Mouse (Mus musculus) layer of hippocampus, postnatal 10 days (tissue): ENCODE measurements around the gene Gm20671. TPM values are rescaled to one million over a fixed set of nuclear protein-coding genes. Genes with fewer than 3 reads are reported as not detected.
"Not testable (repeated sequence)": the region's sequence is repeated elsewhere in the genome, so short reads cannot be mapped to it uniquely, and the experiment has no call there.

Experiments
- DNase-seq, 2 experiments: peaks; one replicate each; pipeline ENCODE4 v3.0.0; 2021; ENCODE audit warnings: low spot score in 2 of 2
- long read RNA-seq: library from polyadenylated mRNA; stranded (forward); transcript quantifications from one replicate; pipeline ENCODE4 v2.0.0, GENCODE M21; 2023
- total RNA-seq, 2 experiments: library from RNA; stranded (reverse); gene quantifications; 2 replicates each; pipeline ENCODE4 v1.2.3; 2021

The Gm20671 gene
- total RNA-seq, result not detected
- long read RNA-seq, partial matches to known transcripts, result 0 of 12 reads
- long read RNA-seq, other reads (novel, unspliced or antisense), result 12 of 12 reads

DNA sequence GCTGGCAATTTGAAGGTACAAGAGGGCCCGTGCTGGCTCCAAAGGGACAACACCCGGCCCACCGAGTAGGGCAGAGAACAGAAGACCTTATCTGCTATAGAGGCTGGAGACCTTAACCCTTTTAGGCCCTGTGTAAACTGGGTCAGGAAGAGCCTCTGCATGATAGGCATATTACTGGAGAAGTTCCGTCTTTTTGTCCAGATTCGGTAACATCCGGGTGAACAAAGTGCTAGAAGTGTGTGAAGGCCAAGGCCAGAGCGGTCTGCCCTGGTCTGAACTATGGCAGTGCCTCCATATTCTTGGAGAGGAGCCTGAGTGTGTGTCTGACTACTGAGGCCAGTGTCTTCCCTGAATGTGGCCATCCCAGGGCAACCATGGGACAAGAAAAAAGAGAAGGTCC lies at the start of gene Gm20671:
Gene Gm20671 (minus strand): TSS at position 101 of the 400 bp plus-strand sequence.
- DNase-seq, result no peak

DNA sequence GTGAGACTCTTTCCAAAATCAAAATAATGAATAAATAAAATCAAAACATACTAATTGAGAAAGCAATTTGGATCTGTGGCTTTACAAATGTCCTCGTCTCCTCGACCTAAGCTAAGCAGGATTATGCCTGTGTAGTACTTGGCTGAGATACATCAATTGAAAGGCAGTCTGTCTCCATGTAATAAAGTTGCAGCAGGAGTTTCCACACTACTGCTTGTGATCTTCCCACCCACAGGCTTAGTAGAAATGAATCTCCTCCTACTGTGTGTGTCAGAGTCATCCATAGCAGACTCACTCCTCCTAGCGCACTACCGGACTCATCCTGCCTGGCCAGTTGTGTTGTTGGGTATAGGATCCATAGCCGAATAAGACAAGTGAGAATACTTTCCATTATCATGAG lies 45.4 kb upstream of the Gm20671 start:
- DNase-seq, result no peak

DNA sequence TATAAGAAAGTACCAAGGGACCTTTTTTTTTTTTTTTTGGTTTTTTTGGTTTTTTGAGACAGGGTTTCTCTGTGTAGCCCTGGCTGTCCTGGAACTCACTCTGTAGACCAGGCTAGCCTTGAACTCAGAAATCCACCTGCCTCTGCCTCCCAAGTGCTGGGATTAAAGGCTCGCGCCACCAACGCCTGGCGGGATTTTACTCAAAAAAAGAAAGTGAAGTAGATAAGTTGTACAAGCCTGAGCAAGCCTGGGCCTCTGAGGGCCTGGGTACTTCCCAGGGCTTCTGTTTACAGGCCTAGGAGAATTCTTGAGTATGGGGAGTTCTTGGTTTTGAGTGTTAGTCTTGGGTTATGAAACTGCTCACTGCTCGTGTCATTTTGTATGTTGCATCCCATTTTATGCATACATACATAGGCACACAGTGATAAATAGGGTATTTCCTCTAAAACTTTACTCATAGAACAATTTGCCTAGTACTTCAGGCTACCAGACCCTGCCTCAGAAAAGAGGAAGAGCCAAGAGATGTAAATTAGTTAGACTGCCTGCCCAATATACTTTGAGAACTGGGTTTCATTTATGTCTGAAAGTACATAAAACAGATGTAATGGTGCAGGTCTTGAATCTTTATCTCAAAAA lies 42.6 kb upstream of the Gm20671 start:
- no peak for DNase-seq

DNA sequence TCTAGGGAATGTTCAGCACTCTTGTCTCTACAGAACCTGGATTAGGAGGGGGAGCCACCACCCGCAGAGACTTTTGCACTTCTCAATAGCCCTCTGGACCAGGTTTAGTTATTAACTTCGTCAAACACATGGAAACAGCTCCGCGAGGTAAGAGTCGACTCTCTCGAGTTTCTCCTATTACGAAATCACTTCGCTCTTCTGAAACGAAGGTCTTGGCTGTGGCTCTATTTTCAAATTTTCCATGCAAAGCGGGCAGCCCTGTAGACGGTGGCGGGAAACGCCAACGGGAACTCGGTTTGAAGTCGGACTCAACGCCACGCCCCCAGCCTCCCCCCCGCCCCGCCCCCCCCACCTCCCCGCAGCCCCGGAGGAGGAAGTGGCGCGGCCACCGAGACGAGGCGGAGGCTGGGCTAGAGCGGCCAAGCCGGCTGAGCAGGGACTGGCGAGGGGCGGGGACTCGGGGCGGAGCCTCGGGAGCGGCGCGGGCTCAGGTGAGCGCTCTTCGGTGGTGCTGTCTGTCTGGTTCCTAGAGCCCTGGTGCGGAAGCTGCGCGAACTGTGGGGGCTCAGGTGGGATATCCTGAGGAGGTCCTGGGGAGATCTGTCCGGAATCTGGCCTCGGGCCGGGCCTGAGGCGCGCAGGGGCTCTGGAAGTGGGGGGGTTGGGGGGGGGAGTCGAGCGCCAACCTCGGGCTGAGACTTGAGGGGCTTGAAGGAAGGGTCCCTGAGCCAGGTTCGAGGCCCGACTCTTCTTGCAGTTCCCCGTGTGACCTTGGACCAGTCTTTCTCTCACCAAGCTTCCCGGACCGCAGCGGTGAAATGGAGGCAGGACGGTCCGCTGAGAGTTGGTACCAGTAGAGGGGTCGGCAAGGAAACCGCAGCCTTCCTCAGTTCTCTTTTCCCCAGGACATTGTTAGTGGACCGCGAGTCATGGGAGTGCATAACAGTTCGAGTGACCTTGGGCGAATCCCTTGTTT lies 36.6 kb upstream of the Gm20671 start, which contains the start of gene Depdc5:
Gene Depdc5 (plus strand): TSS at position 449 of the 976 bp plus-strand sequence.
- DNase-seq, result peak; percentile 84 to 90

DNA sequence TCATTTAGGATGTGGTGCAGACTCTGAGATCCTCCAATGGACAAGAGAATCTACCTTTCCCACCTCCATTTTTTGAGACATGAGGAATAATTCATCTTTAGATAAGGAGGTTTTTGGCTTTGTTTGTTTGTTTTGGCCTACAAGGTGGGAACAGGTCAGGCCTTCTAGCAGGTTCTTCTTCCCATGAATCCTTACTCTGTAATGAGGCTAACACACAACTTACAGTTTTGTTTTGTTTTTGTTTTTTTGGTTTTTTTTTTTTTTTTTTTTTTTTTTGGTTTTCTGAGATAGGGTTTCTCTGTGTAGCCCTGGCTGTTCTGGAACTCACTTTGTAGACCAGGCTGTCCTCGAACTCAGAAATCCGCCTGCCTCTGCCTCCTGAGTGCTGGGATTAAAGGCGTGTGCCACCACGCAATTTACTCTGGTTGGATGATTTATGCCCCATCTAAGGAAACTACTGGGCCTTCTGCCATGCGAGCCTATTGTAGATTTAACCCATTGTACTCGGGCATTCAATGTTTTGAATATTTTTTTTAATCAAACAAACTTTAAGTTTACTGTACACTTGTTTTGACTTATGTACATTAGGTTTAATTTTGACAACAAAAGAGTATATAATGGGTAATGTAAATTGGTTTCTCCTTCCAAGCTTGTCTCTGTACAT lies 35.7 kb upstream of the Gm20671 start:
- DNase-seq, result no peak

DNA sequence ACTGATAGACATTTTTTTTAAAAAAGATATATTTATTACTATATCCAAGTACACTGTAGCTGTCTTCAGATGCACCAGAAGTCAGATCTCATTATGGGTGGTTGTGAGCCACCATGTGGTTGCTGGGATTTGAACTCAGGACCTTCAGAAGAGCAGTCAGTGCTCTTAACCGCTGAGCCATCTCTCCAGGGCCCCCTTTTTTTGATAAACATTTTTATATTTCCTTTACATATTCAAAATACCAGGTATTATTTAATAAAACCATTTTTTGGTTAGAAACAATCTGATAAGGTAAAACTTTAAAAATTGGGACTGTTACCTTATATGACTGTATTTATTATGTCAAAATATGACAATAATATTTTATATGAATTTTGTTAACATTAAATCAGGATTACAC lies 34.2 kb upstream of the Gm20671 start:
- DNase-seq, result no peak

DNA sequence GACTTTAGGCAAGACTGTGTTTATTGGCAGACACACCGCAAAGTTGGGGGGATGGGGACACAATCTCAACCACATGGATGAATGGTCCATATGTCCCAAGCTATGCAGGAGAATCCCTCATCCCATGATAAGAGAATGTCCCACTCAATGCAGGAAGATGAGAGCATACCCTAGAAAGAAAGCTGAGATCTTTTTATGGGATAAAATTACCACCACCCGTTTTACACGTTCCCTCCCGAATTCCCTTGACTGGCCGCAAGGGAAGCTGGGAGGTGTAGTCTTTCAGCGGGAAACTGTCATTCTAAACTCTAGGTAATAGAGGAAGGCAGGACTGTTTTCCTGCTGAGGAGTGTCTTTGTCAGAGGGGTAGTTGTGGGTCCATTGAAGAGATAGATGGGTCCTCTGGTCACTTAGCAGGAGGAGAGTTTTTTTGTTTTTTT lies 30.9 kb upstream of the Gm20671 start:
- peak; percentile 37 to 47 for DNase-seq

DNA sequence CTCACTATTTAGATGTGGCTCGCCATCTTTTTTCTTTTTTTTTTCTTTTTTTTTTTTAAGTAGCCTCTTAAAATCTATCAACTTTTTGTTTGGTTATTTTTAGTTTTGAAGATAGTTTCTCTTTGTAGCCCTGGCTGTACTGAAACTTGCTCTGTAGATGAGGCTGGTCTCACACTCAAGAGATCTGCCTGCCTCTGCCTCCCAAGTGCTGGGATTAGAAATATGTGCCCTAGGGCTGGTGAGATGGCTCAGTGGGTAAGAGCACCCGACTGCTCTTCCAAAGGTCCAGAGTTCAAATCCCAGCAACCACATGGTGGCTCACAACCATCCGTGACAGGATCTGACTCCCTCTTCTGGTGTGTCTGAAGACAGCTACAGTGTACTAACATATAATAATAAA lies 28.4 kb upstream of the Gm20671 start:
- DNase-seq, result not testable (repeated sequence)

DNA sequence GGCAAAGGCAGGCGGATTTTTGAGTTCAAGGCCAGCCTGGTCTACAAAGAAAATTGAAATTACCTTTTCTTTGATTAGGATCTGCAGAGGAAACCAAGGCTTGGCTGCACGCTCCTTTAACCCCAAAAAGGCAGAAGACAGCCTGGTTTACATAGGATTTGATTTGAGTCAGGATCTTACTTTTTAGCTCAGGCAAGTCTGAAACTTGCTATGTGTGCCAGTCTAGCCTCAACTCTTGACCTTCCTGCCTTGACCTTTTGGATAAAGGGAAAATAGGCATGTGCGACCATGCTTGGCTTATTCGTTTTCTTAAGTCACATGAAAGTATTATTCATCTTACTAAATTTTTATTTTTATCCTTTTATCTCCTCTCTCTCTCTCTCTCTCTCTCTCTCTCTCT lies 27.9 kb upstream of the Gm20671 start:
- no peak for DNase-seq

DNA sequence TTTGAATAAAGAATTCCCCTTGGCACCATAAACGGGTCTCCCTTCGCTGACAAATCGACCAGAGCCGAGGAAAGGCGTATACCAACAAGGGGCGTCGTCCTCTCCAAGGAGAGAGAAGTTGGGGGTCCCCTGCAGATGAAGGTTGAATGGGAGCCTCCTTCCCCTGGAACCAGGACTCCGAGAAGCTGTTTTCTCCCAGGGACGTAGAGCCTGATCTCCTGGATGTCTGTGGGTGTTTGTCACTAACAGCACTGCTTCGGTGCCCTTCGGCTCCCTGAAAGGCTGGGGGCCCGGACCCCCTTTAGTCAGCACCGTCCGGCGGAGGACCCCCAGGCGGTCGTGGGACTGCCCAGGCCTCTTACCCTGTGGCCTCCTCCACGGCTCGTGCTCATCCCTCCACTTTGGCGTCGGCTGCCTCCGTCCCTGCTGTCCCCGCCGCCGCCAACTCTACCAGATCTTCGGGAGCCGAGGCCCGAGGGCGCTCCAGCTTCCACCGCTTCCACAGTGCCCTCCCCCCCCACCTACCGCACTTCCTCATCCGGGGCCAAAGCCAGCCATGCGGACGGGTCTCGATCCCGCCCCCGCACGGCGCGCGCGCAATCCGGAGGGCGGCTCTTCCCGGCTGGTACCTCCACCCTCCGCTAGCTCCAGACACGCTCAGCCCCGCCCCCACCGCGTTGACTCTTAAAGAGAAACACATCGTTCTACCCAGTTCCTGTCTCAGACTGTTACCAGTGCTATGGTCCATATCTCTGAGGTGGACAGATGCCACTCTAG lies 27.0 kb upstream of the Gm20671 start, which contains the start of gene Prr14l:
Gene Prr14l (minus strand): TSS at position 526 of the 777 bp plus-strand sequence.
- peak; percentile 100 for DNase-seq

DNA sequence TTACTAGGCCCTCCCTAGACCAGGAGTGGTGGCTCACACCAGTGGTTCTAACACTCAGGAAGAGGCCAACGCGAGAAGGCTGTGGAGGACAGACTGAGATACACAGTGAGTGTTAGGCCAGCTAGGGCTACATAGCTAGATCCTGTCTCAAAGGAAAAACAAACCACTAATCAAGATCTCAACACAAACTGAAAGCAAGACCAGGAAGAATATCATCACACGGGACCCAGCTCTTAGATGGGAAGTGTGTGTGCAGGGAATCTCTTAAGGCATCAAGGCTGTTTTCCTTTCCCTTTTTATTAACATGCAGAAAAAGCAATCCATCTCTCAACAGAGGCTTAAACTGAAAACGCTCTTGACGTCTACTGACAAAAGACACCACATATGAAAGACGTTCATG lies 25.1 kb upstream of the Gm20671 start:
- no peak for DNase-seq

DNA sequence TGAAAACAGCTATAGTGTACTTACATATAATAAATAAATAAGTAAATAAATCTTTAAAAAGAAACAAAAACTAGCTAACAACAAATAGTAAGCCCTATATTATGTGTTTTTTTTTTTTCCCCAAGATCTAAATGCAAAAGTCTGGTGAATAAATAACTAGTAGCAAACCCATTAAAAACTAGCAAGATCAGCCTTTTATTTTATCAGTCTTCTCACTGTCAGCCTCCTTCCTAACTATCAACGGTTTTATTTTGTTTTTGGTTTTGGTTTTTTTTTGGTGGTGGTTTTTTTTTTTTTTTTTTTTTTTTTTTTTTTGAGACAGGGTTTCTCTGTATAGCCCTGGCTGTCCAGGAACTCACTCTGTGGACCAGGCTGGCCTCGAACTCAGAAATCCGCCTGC lies 22.7 kb upstream of the Gm20671 start:
- DNase-seq, result not testable (repeated sequence)

DNA sequence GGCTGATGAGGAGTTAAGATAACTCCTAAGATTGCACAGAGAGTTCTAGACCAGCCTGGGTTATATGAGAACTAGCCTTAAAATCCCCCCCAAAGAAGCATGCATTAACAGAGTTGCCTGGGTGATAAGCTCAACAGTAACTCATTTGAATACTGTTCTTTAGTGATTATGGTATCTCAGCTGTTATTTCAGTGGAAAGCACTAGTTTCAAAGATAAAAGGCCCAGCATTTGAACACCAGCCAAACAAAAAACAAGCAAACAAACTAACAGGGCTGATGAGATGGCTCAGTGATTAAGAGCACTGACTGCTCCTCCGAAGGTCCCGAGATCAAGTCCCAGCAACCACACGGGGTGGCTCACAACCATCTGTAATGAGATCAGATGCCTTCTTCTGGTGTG lies 22.3 kb upstream of the Gm20671 start:
- no peak for DNase-seq

DNA sequence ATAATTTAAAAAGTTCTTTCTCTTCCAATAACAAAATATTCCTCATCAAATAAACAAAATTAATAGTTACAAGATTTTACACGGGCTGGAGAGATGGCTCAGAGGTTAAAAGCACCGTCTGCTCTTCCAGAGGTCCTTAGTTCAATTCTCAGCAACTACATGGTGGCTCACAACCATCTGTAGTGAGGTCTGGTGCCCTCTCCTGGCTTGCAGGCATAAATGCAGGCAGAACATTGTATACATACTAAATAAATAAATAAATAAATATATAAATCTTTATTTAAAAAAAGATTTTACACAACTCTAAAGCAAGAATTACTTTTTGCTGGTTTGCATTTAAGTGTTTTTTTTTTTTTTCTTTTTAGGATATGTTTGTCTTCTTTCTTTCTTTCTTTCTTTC lies 13.1 kb upstream of the Gm20671 start:
- DNase-seq, result no peak

DNA sequence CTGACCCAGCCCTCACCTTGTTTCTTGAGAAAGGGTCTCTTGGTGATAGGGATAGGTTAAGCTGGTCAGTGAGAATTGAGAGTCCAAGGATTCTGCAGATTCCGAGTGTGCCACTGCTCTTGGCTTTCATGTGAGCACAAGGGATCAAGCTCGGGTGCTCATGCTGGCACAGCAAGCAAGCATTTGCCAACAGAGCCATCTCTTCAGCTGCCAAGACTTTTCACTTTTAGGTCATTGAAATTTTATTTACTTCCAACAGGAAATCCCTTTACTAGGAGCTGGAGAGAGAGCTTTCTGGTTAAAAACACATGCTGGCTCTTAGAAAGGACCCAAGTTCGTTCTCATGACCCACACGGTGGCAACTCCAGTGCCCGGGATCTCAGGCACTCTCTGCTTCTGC lies 10.1 kb upstream of the Gm20671 start:
- no peak for DNase-seq

DNA sequence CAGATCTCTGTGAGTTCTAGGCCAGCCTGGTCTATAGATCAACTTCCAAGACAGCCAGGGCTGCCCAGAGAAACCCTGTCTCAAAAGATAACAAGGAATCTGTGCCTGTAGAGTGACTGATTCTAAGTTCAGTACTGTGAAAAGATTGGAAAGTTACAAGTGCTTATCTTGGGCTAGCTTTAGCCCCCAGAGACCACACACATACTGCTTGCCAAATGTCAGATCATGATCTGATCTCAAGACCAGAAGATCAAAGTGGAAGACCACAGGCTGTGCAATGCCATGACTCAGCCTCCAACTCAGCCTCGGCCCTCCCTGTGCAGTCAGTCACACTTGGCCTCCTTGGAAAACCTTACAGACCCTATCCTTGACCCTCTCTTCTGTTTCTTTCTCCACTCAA lies 7.6 kb upstream of the Gm20671 start:
- no peak for DNase-seq

DNA sequence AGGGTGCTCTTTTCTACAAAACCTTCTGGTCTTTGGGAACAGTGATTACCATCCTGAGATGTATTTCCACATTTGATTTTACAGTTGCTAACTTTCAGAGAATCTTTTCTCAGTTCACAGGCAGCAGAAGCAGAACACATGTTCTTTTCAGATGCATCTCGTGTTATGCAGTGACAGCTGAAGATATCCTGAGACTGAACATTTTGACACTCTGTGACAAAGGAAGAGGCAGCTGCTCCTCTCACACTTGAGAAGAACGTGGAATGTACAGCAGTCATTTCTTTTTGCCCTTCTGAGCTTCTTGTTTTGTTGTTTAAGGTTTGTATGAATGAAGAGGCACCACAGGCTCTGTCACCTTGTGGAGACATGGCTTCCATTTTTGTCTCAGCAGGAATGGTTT lies 3.1 kb upstream of the Gm20671 start:
- no peak for DNase-seq

DNA sequence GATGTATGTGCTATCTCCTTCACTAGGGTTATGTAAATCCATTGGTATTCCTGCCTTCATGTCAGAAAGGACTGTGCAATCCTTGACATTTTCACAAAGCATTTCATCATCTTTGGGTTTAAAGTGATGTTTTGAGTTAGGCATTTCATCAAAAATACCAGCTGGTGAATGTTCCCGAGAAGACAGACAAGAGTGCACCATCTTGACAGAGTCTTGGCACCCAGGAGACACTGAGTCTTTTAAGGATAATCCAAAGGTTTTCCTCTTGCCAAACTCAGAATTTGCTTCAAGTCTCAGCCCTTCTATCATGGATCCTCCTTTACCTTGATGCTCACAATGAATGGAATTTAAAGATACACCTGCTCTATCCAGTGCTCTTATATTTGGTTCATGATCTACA lies 1.9 kb upstream of the Gm20671 start:
- not testable (repeated sequence) for DNase-seq

DNA sequence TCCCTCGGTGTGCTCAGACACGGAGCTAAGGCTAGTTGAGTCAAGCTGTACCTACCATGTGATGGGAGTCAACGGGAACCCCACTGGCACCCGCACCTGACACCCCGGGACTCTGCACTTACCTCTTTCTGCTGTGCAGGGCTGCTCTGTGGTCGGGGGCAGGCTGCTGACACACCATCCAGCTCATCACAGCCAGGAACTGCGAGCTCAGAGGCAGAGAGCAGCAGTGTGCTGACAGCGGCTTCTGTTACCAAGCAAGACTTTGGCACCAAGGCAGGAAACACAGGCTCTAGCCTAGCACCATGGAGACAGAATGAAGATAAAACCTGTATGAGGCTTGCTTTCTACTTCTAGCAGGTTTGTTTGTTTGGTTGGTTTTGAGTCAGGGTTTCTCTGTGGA lies 6.4 kb downstream of the Gm20671 start:
- peak; percentile 25 to 34 for DNase-seq

DNA sequence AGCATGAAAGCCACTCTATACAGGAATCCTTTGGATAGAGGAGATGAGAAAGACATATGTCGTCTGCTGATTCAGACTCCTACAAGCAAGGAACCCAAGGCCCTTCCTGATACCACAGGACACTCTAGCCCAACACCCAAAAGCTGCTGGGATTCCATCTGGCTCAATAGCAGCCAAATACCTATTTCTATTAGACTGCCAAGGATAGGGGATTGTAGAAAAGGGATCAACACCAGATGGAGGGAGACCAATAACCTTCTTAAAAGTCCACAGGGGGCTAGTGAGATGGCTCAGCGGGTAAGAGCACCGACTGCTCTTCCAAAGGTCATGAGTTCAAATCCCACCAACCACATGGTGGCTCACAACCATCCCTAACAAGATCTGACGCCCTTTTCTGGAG lies 11.5 kb downstream of the Gm20671 start:
- no peak for DNase-seq

DNA sequence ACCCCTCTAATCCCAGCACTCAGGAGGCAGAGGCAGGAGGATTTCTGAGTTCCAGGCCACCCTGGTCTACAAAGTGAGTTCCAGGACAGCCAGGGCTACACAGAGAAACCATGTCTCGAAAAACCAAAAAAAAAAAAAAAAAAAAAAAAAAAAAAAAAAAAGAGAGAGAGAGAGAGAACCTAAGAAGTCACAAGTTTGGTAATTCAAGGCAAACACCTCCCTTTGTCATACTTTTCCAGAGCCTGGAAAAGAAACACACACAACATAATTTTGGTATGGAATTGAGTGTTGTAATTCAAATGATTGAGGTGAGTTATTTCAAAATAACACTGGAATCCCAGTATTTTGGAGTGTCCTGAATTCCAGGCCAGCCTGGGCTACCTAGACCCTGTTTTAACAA lies 40.5 kb downstream of the Gm20671 start:
- not testable (repeated sequence) for DNase-seq
